Mouse (Mus musculus): ENCODE measurements around the gene Ap1ar.

Gene Ap1ar

DNA sequence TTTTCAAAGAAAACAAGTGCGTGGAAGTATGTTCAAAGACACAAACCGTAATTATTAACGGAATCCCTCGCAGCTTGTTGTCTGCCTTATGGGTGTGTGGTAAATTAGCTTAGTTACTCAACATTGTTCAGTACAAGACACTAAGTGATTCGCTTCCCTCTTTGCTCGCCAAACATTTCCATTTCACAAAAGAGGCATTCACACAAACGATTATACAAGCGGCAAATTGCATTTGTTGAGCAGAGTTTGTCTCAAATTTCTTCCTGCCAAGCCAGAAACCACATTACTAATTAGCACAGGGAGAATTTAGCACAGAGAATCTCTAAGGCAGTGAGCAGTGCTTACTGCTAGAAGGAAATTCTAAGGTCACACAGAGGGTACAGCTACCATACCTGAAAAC is 4.6 kb upstream of the Ap1ar start:
- no peak for DNase-seq (ENCODE audit: low spot score)

DNA sequence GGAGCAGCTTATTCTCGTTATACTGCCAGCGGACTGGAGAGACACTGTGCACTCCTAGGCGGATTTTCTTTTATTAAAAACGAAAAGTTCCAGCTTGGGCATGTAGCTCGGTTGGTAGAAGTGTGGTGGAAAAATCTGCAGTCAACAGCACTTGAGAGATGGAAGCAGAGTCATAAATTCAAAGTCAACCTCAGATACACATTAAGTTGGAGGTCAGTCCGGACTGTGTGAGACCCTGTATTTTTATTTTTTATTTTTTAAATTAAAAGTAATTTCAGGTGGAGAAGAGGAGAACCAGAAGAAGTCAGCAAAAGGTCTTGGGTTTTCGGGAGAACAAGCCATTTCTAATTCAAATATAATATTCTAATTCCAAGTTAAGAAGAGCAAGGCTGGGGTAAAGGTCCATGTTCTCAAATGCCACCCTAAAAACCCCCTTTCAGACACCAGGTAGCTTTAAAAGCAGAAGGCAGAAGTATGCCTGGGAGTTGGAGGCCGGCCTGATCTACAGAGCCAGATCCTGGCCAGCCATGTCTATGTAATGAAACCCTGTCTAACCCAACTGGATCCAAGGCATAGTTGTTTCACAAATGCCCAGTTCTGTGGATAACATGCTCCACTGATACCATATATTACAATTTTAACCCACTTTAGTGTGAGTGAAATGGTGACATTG is 785 bp upstream of the Ap1ar start:
- DNase-seq (ENCODE audit: low spot score): no peak

DNA sequence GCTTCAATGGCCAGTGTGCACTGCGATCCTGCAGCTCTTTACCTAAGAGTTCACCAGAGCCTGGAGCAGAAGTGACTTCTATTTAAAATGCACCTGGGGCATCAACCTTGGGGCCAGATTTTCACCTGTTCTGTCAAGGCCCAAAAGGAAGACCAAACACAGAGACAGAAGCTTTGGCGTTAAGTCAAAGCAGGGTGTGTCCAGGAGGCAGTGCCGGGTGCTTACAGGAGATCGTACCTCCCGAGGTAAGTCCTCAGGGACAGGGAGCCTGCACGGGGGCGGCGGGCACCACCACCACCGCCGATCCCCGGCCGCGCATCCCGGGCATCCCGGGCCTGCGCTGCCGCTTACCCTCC is 547 bp downstream of the Ap1ar start:
- no peak for DNase-seq (ENCODE audit: low spot score)

DNA sequence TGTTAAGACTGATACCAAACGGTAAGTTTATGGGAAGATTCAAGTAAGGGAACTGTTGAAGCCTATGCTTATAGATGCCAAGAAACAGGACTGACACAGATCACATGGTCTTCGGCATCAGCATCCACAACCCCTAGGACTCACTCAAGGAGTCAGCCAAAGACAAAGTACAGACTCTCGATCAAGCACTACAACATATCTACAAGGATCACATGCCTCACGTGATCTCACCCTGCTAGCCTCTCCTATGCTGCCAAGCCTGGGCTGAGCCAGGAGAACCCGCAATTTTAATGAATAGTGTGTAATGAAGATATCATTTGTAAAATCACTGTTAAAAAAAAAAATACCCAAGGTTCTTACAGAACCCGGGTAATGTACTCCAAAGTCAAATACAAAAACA is 1.7 kb downstream of the Ap1ar start:
- DNase-seq (ENCODE audit: low spot score): no peak

DNA sequence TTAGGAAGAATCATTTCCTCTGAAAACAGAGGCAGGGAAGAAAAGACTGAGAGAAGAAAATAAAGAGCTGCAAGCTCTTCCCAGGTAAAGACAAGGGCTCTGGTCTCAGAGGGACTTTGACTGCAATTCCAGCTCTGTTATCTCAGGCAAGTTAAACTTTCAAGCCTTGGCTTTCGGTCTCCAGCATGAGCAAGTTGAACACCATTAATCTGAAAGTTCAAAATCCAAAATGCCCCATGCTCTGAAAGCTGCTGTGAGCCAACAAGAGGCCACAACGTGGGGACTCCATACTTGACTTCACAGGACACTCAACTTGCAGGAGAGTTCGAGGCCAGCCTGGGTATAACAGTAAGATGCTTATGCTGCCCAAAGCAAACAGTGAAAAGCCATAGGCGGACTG is 3.3 kb downstream of the Ap1ar start:
- DNase-seq (ENCODE audit: low spot score): no peak

DNA sequence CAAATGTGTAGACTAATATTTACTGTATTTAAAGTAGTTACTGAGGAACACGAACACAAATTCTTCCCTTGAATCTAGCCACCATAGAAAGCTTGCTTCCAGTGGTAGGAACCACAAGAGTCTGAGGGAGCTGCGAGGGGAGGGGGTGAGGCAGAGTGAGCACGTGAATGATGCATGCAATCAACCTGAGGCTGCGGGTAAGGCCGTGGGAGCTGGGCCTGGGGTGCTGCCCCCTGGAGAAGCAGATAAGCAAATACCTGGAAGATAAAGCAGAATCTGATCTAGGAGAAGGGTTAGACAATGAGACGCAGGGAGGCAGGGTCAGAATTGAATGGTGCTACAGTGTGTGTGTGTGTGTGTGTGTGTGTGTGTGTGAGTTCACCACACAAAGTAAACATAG is 6.2 kb downstream of the Ap1ar start:
- no peak for DNase-seq (ENCODE audit: low spot score)

DNA sequence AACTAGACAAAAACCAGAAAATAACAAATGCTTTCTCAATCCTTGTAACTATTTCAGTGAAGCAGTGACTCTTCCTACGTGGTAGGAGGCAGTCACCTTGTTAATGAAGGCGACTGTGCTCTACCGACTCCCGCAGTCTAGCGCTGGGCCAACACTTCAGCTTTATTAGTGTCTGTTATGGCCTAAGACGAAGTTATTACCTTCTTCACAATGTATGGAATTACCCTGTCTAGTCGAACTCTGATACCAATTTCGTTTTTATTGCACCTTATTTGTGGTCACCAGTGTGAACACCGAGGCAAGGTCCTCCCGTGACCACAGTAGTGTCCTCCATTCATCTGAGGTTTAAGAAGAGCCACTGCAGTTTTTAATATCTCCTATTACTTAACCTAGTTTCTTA is 7.1 kb downstream of the Ap1ar start:
- DNase-seq (ENCODE audit: low spot score): no peak

DNA sequence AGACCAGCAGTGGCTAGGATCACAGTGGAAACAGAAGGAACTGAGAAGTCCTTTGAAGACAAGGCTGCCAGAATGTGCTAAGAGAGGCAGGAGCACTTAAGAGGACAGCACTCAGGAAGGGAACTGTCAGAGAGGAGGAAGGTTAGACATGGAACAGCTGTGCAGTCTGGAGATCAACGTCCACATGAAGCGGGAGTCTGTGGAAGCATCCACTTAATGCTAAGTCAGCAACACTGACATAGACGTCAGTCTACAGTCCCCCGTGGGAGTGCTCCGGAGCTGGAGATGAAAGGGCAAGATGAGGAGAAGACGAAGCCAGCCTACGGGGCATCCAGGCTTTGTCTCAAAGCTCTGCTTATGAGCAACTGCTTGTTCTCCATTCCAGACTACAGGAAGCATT is 10.2 kb downstream of the Ap1ar start:
- DNase-seq (ENCODE audit: low spot score): no peak

DNA sequence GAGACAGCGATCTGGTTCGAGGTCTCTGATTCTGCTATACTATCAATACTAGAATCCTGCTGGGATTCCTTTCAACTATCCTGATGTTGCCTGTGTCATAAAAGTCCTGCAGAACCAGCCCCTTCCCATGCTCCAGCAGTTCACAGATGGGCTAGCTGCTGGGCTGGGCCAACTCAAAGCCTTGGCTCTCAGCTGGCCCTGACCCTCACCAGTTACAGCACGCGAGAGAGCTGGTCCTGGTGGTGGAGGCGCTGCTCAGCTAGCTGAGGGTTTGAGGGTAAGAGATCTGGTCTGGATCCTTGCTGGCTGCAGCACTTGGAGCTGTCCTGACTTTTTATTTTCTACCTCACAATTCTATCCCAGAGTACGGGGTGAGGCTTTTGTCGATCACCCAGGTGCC is 10.8 kb downstream of the Ap1ar start:
- no peak for DNase-seq (ENCODE audit: low spot score)

DNA sequence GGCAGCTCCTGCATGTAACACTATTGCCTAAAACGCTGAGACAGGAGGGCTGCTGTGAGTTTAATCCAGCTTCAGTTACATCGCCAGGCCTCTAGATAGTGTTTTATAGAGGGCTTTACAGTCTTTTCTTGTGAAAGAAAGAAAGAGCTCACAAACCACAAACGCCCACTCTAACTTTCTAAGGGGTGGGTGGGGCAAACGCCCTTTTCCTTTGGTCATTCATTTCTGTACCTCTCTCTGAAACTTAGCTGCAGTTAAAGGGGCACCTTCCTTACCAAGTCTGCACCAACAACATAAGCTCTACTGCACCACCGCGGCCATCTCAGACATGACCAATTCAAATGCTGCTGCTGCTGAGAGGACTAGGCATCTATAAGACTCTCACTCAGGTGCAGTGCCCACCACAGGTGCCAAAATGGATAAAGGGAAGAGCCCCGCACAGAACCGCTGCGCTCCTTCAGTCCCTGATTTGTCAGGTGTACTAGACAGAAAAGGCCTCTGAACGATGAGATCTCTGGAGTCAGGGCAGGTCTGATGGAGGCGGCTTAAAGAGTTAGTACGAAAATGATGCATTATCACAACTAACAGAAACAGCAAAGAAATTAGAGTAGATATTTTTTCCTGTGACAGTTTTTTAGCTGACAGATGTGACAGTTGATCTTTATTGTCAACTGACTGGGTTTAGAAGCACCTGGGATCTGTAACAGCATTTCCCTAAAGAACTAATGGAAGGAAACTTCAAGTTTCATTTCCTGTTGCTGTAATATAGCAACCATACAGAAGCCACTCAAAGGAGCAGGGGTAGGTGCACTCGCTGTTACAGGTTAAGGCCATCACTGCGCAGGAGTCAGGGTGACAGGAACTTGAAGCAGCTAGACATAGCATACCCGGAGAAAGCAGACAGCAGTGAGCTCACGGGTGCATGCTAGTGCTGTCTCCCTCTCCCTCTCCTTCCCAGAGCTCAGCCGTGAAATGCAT is 13.1 kb downstream of the Ap1ar start:
- no peak for DNase-seq (ENCODE audit: low spot score)

DNA sequence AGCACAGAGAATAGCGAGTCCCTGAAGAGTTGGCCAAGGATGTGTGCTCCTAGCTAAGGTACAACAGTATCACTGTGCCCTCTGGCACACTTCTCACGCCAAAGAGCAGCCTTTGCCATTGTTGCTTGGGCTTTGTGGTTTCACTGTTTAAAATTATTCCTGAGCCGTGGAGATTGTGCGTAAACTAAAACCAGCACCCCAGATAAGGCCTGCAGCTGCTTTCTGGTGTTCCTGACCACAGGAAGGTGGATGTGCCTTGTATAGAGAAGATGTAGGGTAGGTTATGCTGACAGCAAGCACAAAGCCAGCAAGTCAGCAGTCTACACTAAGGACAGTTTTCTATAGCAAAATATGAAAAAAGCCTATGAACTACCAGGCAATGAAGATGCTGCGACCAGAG is 16.1 kb downstream of the Ap1ar start:
- DNase-seq (ENCODE audit: low spot score): no peak

DNA sequence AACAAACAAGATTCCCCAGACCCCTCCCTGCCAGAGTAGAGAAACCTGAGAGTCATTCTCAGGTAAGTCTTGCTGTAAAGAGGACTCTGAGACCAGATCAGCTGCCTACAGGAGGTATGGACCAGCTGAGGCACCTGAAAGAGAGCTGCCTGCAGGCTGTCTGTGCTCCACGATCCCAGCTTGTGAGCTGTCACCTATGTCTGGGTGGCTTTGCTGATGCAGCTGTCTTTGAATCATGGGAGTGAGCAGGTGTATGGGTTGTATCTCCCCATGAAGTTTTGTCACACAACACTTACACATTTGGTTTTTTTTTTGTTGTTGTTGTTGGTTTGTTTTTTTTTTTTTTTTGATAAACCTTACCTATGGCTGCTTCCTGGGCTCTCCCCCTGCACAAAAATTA is 16.9 kb downstream of the Ap1ar start:
- DNase-seq (ENCODE audit: low spot score): no peak

DNA sequence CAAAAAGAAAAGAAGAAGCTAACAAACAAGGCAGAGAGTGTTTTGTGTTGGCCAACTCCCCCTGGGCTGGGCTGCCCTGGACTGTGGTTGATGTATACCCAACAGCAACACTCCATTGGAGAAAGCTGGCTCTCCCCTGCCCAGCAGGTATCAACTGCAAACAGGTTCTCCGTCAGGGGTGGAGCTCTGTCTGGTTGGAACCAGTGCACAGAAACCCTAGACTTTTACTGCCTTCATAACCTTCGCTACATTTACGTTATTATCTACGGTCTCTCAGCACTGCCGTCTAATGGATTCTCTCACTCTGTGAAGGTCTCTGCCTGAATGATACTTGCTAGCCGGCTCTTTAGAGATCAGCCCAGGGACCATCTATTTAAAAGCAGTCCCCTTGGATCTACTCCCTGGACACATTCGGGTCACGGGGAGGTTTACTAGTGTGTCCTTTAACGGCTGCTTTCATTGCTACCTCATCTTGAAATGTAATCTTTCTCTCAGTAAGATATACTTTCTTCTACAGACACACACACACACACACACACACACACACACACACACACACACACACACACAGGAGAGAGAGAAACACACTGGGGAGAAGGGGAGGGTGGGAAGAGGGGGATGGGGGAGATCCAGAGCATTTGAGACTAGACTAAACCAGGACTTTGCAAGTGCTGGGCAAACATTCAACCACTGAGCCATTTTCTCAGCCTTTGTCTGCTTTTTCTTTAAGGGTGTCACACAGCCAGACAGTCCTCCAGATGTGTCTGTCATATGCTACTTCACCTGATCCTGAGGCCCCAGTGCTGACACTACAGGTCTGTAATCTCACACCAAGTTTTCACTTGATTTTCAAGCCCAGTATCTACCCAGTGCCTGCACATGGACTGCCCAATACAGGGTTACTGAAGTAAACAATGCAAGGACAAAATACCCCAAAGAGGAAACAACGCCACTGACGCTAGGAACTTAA is 18.3 kb downstream of the Ap1ar start:
- no peak for DNase-seq (ENCODE audit: low spot score)

DNA sequence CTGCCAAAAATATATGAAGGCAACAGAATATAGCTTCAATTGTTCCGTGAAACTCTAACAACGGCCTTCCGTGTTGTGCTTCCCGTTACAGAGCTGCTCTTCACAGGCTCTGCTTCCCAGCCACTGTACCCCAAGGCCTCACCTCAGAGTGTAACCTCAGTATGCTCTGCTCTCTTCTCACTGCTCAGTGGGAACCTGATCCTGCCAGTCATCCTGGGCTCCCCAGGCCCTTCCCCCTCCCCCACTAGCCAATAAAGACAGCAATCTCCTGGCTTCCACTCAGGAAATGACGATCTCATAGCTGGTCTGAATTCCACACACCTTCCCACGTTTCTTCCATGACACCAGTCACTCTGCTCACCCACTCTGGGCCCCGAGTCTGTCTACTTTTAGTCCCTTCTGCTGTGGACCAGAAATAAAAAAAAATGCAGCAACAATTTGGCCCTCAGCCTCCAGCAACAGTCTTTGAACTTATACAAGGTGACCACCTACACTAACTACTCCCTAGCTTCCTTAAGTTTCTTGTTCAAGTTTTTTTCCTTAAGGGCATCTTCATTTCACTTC is 20.1 kb downstream of the Ap1ar start:
- DNase-seq (ENCODE audit: low spot score): no peak

DNA sequence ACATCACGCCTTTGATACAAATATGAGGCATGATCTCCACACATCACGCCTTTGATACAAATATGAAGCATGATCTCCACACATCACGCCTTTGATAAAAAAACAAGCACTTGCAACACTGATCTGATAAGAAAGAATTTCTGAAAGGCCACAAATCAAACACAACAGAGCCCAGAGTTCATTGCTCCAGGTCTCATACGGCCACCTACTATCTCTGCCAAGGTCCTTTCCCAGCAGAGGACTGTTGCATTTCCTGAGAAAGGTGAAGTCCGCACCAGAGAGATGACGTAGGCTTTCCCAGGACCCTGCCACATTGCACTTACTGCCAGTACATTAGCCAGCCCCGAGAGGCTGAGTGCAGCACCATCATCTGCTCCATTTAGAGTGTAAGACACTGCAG is 28.2 kb downstream of the Ap1ar start:
- DNase-seq (ENCODE audit: low spot score): no peak

DNA sequence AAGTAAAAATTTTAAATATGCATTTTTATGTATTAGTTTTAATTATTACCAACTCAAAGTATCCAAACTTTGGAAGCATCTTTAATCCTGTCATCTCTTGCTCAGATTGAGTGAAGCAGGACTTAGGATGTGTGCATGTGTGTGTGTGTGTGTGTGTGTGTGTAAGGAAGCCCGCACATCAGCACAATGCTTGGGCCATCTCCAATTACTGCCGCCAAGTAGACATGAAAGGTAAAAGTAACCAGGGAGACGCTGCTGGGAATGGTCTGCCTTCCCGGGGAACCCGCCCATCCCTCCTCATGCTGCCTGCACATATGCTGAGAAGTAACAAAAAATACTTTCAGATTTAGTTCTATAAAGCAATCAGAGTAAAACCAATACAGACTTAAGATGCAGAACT is 29.5 kb downstream of the Ap1ar start:
- no peak for DNase-seq (ENCODE audit: low spot score)

DNA sequence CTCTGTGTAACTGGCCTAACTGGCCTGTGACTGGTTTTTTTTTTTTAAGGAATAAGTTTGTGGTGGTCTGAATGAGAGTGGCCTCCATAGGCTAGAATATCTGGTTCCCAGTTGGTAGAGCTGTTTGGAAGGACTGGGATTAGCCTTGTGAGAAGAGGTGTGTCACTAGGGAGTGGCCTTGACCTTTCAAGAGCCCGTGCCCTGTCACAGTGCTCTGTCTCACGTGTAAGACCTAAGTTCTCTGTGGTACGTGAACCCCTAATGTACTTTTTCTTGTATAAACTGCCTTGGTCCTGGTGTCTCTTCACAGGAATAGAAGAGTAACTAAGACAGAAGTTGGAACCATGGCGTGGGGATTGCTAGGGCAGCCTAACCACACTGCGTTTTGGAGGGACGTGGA is 31.3 kb downstream of the Ap1ar start:
- no peak for DNase-seq (ENCODE audit: low spot score)

DNA sequence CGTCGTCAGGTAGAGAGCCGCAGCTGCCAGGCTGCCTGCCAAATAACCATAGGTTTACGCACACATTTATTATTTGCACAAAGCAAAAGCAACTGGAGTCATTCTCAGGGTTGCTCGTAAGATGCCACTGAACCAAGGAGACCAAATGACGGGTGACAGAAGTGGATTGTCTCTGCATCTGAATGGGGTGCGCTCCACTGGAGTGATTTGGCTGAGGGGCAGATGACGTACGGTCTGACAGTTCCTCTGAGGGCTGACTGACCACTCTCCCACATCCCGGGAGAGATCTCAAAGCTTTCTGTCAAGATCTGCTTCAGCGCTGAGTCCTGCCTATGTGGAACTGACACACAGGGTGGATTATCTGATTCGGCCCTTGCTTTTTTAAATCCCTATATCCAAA is 32.3 kb downstream of the Ap1ar start:
- DNase-seq (ENCODE audit: low spot score): no peak

DNA sequence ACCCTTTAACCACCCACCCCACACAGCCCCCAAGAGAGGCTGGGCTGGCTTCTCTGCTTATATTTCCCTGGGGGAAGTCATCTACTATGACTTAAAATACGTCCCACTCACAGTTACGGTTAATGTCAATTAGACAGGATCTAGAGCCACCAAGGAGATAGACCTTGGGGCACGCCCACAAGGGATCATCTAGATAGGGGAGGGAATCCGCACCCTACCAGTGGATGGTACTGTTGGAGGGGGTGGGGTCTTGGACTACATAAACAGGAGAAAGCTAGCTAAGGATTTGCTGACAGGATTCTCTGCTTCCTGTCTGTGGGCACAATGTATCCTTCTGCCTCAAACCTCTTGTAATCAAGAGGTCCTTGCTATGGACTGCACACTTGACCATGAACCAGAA is 32.9 kb downstream of the Ap1ar start:
- DNase-seq (ENCODE audit: low spot score): no peak

DNA sequence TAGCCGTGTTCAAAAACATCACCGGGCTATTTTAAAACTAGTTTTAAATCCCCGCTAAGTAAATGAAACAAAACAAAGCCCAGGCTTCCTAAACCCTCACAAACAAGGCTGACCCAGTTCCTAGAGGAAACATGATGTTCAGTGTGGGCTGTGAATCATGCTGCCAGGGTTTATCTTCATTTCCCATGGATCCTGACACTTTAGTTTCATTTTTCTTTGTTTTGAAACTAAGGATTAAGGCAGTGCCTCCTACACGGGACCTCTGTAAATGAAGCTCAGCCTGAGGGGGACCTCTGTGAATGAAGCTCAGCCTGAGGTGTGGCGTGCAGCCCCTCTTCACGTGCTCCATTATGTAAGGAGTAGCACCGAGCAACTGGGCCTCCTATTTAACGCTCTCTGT is 34.5 kb downstream of the Ap1ar start:
- no peak for DNase-seq (ENCODE audit: low spot score)

DNA sequence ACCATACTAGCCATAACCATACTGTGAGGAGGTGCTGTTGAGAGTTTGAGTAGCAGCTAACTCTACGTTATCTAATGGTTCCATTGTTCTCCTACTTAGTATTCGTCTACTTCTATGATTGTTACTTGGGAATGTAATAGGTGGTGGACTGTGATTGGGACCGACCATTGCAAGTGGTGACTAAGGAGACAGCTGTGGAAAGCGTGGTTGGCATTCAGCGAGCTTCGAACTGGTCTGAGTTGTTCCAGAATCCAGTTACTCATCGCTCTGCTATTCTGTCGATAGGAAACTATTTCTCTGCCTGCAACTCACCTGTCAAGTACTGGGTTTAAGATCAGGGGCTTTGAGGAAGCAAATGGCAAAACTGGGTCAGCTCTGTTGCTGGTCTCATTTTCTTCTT is 36.2 kb downstream of the Ap1ar start:
- no peak for DNase-seq (ENCODE audit: low spot score)

DNA sequence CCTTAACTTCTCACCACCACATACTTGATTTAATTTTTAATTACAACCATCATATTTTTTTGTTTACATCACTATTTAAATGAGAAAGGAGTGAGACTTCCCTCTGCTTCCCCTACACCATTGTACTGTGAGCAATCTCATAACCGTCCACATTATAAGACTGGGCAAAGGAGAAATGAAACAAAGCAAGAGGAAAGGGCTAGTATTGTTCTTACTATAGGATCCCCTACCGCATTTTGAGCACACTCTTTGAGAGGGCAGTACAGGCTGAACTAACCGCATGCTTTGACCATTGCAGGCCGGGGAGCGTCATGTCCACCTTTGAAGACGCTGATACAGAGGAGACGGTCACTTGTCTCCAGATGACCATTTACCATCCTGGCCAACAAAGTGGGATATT is 41.1 kb downstream of the Ap1ar start:
- DNase-seq (ENCODE audit: low spot score): no peak

Measured in layer of hippocampus, adult 9-10 months (tissue).